Mouse (Mus musculus) CD4-positive helper T cell, adult 2 months (primary cell): ENCODE measurements around the gene Coq2.

Source experiments
- DNase-seq: peaks from one replicate; pipeline ENCODE4 v3.0.0-alpha.2; 2012; ENCODE audit warnings: low read depth, missing footprints, low spot score

Coq2 gene

DNA sequence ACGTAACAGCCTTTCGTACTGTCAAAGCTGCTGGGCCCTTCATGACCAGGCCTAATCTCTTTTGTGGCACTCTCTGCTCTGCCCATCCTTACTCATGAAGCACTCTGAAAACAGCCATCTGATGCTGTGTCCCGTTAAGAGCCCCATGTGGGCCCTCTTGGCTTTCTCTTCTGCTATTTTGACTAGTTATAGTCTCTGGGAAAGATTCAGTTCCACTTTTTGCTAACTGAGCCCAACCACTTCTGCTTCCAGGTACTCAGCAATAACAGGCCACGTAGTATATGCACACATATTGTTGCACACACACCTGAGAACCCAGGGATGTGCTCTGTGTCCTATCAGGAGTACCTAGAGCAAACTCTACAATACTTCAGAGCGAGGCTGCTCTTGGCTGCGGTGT is 11.9 kb downstream of the Coq2 start:
- DNase-seq = no peak

- DNase-seq = no peak
These were observed 16.5 kb downstream of the Coq2 start for GRCm38 (mm10) chr5:100658460-100658859.

DNA sequence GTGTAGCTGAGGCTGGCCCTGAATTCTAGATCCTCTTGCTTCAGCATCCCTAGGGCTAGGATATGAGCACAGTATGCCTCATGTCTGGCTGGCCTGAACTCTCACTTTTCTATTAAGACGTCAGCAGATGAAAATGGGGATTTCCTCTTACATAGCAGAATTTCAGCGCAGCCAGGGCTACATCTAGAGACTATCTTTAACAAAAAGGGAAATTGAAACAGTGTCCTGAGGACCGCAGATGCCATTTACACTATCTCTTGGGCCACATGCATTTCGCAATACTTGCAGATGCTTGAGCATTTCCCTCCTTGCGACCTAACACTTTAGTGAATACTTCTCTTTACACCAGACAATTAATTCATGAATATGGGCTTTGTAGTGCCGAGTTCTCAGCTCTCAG is 18.6 kb downstream of the Coq2 start:
- no peak for DNase-seq

DNA sequence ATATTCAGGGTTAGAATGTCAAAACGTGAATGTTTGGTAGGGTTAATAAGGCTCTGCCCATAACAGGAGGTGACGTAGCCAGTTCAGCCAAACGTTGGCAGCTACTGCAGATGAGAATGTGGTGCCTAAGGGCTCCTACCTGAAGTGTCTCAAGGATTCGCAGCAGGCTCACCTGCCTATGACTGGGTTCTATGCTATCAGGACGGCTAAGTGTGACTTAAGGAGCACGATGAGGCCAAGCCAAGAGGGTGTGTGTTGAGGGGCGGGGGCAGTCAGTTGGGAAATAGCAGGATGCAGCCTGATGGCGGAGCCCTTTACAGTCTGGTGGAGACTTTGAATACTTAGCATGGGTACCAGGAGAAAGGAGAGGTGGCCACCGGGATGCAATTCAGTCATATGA is 22.6 kb downstream of the Coq2 start:
- no peak for DNase-seq

- DNase-seq = peak; percentile 76
These were observed 23.5 kb downstream of the Coq2 start for GRCm38 (mm10) chr5:100651486-100651885.

DNA sequence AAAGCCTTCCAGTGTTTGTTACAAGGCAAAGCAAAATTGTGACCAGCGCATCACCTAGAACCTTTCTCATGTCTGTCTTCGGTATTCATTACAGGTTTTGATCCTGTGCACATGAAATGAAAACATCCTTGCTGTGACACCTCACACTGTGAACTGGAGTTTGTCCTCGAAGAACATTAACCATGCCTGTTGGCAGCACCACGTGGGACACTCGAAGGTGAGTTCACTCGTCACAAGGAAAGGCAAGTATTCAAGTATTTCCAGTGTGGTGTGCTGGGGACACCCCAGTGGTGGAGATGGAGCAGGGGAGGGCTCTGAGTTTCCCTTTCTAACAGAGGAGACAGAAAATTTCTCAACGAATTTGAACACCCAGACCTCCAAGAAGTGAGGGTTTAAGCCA is 24.0 kb downstream of the Coq2 start:
- no peak for DNase-seq

GRCm38 (mm10) chr5:100648546-100648945 is 26.4 kb downstream of the Coq2 start:
- DNase-seq = no peak

GRCm38 (mm10) chr5:100648046-100648445 is 26.9 kb downstream of the Coq2 start:
- peak; percentile 42 for DNase-seq

- DNase-seq = no peak
These were observed 28.4 kb downstream of the Coq2 start for GRCm38 (mm10) chr5:100646558-100646957.

GRCm38 (mm10) chr5:100643991-100644535 is 30.9 kb downstream of the Coq2 start:
- DNase-seq = peak; percentile 75

DNA sequence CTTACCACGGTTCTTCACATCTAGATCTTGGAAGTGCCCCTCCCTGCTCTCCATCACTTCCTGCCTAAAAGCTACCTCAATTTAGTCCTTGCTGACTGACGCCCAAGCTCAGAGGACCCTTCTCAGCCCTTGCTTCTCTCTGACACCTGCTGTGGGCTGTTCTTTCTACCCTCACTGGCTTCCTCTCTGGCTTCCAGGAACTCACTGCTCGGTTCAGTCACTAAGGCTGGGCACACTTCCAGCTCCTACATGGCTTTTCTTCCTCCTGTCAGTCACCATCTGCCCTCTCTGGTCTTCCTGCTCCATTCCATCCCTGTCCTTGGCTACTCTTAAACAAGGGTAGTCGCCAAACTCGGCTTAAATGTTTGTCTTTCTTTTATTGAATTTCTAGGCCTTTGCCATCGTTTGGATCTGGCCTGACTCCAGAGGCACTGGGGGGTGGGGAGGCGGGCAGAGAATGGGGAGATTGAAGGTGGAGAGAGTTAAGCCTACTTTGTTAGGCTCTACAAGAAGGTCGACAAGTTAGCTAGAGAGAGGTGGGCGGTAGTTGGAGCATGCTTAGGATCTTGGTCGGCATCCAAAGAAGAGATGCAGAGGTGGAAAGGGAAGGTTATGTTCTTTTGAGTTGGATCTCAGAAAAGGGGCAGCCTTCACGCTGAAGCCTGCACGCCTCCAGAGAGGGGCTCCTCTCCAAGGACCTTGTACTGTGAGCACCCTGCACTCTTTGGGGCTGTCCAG is 31.5 kb downstream of the Coq2 start:
- peak; percentile 68 for DNase-seq

- DNase-seq = peak; percentile 74
These were observed 32.6 kb downstream of the Coq2 start for GRCm38 (mm10) chr5:100642316-100642715.

DNA sequence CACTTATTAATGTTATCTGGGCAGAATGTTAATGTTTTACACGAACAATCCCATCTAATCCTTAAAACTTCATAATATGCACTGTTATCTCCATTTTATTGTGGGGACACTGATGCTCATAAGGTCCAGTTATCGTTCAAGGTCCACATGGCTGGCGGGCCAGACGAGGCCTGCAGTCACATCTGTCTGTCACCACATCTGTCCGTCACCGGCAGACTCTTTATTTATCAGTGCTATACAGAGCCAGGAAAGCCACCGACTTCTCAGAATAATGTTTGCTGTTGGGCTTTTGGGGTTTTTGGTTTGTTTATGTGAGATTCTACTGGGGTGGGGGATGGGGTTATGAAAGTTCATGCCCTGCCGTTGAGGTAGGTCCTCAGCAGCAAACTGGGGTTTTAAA is 36.5 kb downstream of the Coq2 start:
- DNase-seq = peak; percentile 25

- peak; percentile 75 for DNase-seq
These were observed 38.0 kb downstream of the Coq2 start for GRCm38 (mm10) chr5:100636794-100637544.

GRCm38 (mm10) chr5:100635908-100636307 is 39.0 kb downstream of the Coq2 start:
- no peak for DNase-seq

DNA sequence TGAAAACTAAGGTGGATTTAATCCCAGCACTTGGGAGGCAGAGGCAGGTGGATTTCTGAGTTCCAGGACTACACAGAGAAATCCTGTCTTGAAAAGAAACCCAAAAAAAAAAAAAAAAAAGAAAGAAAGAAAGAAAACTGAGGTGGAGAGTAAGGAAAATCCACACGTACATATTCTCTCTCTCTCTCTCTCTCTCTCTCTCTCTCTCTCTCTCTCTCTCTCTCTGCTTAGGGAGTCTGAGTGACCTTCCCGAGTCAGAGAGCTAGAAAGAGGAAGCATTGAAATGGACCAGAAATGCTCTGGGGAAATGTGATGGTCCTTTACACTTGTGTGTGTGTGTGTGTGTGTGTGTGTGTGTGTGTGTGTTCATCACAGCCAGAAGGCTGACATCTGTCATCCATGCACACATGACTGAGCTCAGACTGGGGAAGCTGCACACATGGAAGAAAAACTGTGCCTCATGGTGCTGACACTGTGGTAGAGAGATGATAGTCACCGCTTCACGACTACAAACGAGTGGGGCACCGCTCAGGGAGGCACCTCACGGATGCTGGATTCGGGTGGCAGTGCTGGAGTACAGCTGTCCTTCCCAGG is 40.0 kb downstream of the Coq2 start:
- DNase-seq = no peak

DNA sequence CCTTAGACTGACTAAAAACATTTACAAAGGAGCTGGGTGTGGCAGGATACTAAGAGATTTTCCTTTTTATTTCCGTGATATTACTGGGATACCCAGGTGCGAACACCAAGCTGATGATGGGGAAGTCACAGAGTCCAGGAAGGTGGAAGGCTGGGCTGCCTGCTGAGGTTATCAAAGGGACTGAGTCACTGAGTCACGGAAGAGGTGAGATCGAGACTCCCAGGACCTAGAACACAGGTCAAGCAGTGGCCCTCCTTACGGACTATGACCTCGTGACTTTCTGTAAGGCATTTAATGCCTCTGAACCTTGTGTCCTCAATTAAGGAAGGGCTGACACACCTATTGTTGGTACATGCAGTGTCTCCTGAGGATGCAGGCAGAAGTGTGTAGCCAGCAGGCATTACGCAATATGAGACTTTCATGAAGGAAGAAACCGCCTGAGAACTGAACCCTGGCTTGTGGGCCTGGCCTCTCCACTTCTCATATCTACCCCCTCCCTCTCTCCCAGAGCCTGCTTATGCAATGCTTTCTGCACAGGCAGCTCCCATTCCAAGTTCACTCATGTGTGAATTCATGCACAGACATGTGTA is 42.3 kb downstream of the Coq2 start:
- no peak for DNase-seq

GRCm38 (mm10) chr5:100628807-100629206 is 46.1 kb downstream of the Coq2 start:
- DNase-seq = no peak

DNA sequence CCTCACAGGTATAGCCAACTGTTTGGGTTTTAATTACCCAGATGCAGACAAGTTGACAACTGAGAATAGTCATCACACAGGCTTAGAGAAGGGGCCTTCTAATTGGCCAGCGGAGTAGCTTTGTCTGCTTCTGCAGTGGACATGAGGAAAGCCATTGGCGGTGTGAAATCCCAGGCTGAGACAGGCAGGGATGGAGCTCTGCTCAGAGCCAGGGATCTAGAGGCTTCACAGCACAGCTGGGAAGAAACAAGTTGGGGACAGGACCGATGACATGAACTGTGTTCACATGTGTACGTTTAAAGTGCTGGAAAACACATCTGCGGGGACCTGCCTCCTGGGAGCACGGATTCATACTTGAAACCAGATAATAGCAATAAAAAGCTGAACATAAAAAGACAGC is 48.4 kb downstream of the Coq2 start:
- no peak for DNase-seq

DNA sequence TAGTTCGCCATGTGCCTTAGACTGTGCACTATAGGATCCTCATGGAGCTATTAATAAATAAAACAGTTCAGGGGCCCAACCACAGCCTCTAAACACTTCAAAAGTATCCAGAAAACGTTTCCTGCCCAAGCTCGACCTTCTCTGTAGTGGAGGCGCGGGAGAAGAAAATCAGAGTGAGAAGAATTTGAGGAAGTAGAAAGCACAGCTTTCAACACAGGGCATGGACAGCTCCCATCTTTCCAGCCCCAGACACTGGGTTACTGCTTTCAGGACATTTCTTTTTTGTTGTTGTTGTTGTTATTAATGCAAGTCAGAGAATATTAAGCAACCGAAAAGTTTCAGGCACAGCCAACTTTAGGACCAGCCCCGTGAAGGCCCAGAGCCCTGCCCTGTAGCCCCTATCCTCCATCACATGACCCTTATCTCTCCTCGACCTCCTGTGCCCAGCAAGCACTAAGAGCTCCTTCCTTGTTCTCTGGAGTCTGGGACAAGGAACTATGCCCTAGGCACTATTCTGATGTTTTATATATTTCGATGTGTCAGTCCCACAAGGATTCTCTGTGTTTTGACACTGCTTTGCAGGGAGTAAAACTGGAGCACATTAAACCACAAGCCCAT is 50.1 kb downstream of the Coq2 start:
- DNase-seq = no peak

- no peak for DNase-seq
These were observed 52.3 kb downstream of the Coq2 start for GRCm38 (mm10) chr5:100622509-100623163.
